Mouse (Mus musculus): ENCODE results near the gene Orm2.

DNA sequence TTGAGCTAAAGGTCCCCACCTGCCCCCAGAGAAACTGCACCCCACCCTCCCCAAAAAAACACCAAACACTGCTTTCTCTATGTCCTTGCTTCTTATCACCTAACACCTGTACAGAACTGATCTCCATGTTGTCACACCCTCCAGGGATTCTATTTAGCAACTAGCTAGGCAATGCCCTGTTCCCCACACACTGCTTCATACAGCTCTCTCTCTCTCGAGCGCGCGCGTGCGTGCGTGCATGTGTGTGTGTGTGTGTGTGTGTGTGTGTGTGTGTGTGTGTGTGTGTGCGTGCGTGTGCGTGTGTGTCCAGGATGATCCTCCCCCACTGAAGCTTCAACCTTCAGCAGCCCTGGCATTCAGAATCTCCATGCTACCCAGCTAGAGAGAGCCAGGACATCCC lies 39.8 kb downstream of the Orm2 start:
- TF ChIP-seq CTCF (IDR thresholded peaks at IDR 0.05; ENCODE audit: low read depth, low read length): no peak
- no peak for TF ChIP-seq POLR2A (IDR thresholded peaks at IDR 0.05; ENCODE audit: extremely low read depth, insufficient read depth, low read length)

Measured in liver, adult 2 months (tissue).